Mouse (Mus musculus) layer of hippocampus, adult 2 months (tissue): ENCODE results near the gene Aak1. TPM values are rescaled to one million over a fixed set of nuclear protein-coding genes. Genes with fewer than 3 reads are reported as not detected.

Experiments used
- DNase-seq, 2 experiments: peaks; one replicate each; pipeline ENCODE4 v3.0.0; 2022; ENCODE audit warnings: low spot score in 2 of 2
- H3K27ac ChIP-seq: fragments of 200-600 bp; 2 replicates; pipeline ENCODE4 v1.8.1; 2022
- H3K4me3 ChIP-seq: fragments of 200-600 bp; 2 replicates; pipeline ENCODE4 v1.8.1; 2022; ENCODE audit warnings: mild to moderate bottlenecking
- CTCF ChIP-seq: fragments of 200-600 bp; conservative IDR thresholded peaks from 2 replicates; pipeline ENCODE4 v1.8.1; 2022; ENCODE audit warnings: antibody characterized with exemption, mild to moderate bottlenecking, moderate library complexity
- total RNA-seq, 2 experiments: library from RNA; stranded (reverse); gene quantifications; 2 replicates each; pipeline ENCODE4 v1.2.3; 2021

Gene Aak1
- total RNA-seq, 2 experiments from 2014 or later, result 445 to 462 TPM

DNA sequence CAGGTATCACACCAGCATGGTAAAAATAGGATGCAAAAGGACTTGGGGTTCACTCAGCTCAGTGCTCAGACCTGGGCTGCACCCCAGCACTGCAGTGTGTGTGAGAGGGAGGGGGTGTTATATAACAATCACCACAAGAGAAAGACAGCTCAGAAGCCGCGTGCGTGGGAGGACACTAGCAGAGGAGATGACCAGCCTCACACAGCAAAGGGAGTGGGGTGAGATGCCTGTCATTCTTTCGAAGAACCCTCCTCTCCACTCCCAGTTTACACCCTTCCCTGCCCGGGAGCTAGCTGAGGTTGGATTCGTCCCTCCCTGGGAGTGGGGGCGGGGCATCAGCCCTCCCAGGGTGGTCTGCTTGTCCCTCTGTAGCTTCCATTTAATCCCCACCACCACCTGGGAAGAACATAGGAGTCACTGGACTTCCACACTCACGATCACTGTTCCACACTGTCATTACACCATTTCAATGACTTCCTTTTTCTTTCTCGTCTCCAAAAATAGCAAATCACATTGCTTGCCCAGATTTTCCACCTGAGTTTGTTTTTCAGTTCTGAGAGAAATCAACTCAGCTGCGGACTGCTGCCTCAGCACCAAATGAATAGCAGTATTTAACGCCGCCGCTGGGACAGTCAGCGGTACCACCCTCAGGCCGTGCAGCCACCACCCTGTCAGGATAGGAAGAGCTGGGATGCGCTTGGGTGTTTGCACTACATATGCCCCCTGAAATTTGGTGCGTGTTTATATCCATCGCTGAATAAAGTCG lies 26.8 kb upstream of the Aak1 start:
- H3K4me3 ChIP-seq, result peak overlapping the region; percentile 55
- no peak for TF ChIP-seq CTCF
- H3K27ac ChIP-seq, result peak overlapping the region; percentile 94
- DNase-seq, result peak; percentile 62 to 80

DNA sequence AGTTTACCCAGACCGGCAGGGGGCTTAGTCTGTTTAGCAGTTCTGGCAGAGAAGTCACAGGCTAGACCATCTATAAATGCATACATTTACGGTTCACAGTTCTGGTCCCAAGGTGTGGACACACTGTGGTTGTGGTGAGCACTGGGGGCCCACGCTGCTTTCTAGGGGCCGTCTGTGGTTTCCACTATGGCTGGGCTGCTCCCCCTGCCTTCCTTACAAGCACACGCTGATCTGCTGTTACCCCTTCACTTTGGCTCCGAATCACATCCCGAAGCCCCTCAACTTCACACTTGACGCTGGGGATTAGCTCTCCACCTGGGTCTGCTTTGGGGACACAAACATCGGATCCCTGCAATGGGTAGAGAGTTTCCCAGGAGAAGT lies 26.3 kb upstream of the Aak1 start:
- DNase-seq, result no peak
- H3K4me3 ChIP-seq, result peak overlapping the region; percentile 55
- H3K27ac ChIP-seq, result peak overlapping the region; percentile 94
- TF ChIP-seq CTCF, result peak; percentile 43

DNA sequence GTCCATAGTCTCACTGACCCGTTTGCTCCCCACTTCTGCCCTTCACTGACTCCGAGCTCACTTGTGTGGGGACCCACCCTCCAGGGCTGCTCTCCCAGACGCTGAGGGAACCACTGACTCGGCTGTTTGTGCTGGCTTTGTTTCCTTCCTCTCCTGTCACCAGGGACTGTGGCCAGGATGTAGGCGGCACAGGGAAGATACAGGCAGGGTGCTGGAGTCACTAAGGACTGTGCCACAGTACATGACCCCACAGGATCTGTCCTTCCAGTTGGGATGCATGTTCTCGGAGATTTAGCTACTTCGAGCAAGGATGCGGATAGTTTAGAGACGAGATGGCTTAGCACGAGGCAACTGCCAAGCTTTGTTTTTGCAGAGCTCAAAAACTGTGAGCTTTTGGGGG lies 25.5 kb upstream of the Aak1 start:
- peak overlapping the region; percentile 94; the same call in 1 of the 2 replicates for H3K27ac ChIP-seq
- H3K4me3 ChIP-seq, result no peak overlapping the region
- no peak for TF ChIP-seq CTCF
- DNase-seq, result no peak

DNA sequence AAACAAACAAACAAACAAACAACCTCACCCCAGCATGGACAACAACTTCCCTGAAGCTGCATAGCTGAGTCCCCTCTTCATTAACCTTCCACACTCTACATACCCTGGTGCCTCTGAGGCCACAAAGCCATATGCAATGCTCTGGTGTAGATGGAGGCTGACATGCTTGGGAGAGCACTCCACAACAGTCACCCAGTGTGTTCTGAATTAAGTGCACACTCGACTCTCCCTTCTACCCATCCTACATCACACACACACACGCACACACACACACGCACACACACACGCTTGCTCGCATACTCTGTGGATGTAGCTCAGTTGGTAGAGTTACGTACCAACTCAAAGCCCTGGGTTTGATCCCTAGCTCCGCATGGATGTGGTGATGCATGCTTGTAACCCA lies 24.9 kb upstream of the Aak1 start:
- H3K27ac ChIP-seq, result peak overlapping the region; percentile 94; the same call in 1 of the 2 replicates
- DNase-seq, result no peak
- H3K4me3 ChIP-seq, result no peak overlapping the region
- TF ChIP-seq CTCF, result no peak

DNA sequence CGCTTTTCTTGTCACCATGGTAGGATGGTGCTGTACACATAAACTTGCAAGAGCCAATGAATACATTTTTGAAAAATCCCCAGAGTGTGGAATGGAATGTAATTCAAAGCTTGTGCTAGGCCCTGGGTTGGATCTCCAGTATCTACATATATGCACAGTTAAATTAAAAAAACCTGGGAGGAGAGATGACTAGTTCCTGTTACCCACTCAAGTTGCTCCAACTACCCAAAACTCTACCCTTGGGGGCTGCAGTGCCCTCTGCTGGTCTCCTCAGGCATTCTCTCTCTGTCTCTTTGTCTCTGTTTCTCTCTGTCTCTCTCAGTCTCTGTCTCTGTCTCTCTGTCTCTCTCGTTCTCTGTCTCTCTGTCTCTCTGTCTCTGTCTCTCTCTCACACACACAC lies 21.9 kb upstream of the Aak1 start:
- peak; percentile 58 for TF ChIP-seq CTCF
- H3K27ac ChIP-seq, result no peak overlapping the region
- H3K4me3 ChIP-seq, result no peak overlapping the region
- DNase-seq, result no peak

DNA sequence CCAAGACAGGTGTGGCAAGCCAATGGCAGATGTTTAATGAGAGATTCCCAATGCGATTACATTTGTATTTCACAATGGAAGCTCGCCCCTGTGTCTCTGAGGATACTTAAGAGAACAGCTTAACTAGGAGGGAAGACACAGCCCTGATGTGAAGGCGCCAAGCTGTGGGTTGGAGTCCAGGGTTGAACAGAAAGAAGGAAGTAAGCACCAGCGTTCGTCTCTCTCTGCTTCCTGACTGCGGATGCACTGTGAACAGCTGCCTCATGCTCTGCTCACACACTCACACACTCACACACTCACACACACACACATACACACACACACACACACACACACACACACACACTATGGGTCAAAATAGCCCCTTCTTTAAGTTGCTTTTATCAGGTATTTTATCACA lies 19.5 kb upstream of the Aak1 start:
- H3K27ac ChIP-seq, result no peak overlapping the region
- TF ChIP-seq CTCF, result no peak
- DNase-seq, result no peak
- no peak overlapping the region for H3K4me3 ChIP-seq

DNA sequence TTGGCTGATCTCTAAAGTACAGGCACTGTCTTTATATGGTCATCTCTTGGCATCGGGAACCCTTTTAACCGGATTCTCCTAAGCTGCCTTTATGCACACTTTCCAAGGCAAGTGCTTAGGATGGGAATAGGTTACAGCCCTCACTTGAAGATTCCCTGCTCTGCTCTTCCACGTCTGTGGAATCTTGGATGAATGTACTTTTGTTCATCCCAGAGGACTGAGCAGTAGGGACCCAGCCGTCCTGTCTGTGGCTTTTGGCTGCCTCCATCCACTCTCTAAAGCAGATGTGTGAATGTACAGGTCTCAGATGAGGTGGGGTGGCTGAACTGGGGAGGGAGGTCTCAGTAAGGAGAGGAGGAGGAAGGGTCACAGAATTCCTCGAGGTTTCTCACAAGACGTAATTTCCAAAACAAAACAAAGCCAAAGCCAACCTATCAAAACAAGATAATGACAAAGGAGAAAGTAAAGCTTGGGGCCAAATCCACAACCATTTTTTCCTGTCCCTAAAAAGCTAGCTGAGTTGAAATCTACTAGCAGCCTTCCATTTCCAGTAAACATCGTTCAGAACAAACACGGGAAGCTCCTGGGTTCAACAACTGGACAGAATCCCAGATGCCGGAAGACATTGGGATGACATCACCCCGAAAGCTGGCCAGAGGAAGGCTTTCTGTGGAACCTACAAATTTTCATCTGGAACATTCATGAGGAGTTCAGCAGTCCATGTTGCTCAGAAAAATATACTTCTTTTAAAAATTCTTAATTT lies 18.4 kb upstream of the Aak1 start:
- DNase-seq, result no peak
- Histone ChIP-seq H3K4me3 (no peak overlapping the region), H3K27ac (no peak overlapping the region)
- TF ChIP-seq CTCF, result no peak

DNA sequence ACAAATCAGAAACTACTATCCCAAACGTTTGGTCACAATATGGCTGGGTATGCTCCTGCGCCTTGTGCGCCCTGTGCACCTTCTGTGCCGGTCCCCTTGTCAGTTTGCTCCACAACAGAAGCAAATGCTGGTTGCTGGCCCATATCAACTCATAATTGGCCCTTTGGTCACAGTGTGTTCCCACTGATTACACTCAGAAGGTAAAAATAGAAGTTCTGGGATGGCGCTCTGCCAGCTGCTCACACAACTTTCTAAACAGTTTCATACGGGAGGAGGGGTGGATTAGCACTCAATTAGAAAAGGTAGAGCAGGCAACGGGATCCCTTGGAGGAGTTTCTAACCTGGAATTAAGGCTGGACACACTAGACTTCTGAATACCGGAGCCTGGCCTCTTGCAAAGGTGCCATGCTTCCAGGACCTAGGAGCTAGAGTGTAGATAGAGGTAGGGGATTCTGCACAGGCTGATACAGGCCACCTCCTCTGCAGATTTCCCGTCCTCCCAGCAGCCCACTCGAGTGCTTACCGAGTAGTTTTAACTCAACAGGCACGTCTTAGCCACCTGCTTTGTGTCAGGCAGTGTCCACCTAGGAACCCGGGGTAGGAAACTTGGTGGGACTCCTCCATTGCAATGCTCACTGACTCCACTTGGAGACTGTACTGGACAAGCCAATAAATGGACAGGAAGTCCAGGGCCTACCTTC lies 16.4 kb upstream of the Aak1 start:
- DNase-seq, result no peak
- Histone ChIP-seq H3K27ac (no peak overlapping the region), H3K4me3 (no peak overlapping the region)
- no peak for TF ChIP-seq CTCF

DNA sequence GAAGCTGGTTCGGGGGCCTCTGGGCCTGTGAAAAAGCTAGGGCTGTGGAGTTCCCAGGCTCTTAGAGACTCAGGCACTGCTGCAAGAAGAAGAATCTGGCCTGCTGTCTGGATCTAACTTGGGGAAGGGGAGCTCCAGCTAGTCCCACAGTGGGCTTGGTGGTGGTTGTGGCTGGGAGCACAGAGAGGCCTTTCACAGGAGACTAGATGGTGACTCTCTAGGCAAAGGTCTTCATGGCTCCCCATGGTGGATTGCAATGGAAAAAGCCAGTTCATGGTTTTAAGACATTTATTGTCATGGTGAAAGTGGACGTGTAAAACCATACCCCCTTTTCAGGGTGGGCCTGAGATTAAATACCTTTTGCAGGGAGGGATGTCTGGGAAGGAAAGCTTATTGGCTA lies 10.2 kb upstream of the Aak1 start:
- no peak for TF ChIP-seq CTCF
- no peak overlapping the region for H3K27ac ChIP-seq
- H3K4me3 ChIP-seq, result no peak overlapping the region
- DNase-seq, result no peak

DNA sequence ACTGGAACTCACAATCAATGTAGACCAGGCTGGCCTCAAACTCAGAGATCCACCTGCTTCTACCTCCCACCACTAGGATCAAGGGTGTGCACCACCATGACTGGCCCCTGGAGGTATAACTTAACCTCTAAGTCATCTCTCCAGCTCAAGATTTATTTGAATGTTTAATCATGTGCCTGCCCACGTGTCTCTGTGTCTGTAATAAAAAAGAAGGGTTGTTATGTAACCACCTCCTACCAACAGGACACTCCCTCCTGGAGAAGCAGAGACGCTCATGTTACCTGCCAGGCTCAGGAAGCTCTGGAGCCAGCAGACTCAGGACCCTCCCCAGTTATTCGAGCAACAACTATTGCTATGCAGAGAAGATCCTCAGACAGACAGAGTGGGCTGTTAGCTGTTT lies 7.4 kb upstream of the Aak1 start:
- no peak overlapping the region for H3K4me3 ChIP-seq
- no peak for DNase-seq
- no peak for TF ChIP-seq CTCF
- H3K27ac ChIP-seq, result no peak overlapping the region

DNA sequence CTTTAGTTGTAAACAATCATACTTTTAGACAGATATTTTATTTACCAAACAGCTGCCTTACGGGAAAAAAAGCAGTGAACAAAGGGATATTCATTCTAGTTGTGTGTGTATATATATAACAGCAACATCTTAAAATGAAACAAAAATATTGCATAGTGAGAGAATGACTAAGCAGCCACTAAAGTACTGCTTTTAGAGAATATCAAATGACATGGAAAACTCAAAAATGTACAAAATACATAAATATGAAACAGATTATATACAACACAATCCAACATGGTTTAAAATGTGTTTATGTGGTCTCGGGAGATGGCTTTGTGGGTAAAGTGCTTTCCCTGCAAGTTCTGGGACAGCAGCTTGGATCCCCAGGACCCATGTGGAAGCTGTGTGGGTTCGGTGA lies 5.7 kb upstream of the Aak1 start:
- Histone ChIP-seq H3K27ac (no peak overlapping the region), H3K4me3 (no peak overlapping the region)
- DNase-seq, result no peak
- TF ChIP-seq CTCF, result no peak

DNA sequence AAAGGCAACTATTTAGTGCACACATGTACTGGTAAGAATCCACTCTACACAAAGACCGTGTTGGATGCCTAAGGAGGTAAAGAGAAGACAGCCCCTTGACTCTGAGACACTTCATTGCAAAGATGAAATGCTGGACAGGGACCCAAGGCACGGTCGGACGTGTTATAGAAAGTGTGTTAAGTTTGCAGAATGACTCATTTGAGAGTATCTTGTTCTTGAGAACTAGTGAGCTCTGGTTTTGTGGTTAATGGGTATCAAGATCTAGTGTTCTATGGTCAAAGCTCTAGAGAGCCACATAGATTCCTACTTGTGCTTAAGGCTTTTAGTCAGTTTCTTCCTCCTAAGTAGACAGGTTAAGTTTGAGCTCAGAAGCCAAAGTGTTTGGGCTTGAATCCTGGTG lies 2.9 kb upstream of the Aak1 start:
- no peak overlapping the region for H3K4me3 ChIP-seq
- no peak for TF ChIP-seq CTCF
- no peak for DNase-seq
- H3K27ac ChIP-seq, result no peak overlapping the region

DNA sequence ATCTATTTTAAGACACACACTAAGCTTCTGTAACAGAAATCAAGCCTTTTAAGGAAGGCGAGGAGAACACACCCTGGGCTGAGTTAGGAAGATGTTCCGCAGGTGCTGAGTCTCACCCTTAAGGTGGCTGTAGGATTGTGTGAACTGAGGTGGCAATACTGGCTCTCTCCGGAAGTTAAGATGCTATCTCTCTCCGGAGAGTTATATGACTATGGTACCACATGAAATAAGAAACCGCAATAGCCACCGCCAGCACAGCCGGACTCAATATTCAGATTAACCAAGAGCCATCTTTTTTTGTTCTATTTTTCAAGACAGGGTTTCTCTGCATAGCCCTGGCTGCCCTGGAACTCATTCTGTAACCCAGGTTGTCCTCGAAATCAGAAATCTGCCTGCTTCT lies 1.5 kb upstream of the Aak1 start:
- DNase-seq, result no peak
- no peak for TF ChIP-seq CTCF
- H3K4me3 ChIP-seq, result no peak overlapping the region; the same call in 1 of the 2 replicates
- H3K27ac ChIP-seq, result 0 out of 2 replicates have a peak overlapping the region, but pooled peaks have one; percentile 100
